ENCODE assay signal across 9 mouse cellular contexts in the genomic region with DNA sequence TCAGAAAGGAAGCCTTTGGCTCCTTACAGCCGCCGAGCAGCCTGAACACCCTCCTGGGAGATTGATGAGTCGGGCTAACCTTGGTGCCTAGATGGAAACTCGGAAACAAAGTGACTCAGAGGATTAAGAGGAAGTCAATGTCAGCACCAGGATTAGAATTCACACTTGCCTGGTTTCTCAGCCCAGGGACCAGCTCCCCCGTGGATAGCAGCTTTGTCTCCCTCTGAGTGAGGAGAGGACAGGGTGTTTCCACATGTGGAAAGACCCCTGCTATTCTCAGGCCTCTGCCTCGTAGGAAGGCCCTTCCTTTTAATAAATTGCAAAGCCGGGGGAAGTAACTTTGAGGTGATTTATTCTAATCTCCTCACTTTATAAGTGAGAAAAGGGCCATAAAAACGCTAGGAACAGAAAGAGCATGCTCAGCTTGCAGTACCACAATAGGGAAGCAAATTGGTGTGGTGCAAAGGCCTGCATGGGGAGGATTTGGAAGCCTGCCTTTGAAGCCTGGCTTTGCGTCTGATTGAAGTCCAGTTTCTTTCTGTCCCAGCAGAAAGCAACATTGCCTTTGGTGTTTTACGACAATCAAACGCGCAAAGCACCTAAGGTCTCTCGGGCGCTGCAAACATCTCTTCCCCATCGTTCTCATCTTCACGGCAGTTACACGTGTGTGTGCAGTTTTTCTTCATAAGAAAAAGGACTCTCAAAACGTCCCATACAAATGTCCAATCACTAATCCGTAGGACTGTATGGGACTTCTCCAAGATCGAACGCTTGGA.
DNase-seq lines count a peak whose midpoint lies in the region; ATAC-seq and TF ChIP-seq lines count a peak whose summit lies in the region.
"Had no signal": no experiment of that assay in that cellular context is flagged by ENCODE, and none has a peak within 500 bp of the region (broad histone marks: within the 10 kb centered on the region; RNA-seq: fewer than 3 reads in every experiment).

No protein-coding gene starts in this region.

- H3K27me3 ChIP-seq in liver, embryonic 12.5 days (replicated peaks), result peaks cover 11% of the 10 kb centered on the region
- H3K27me3 ChIP-seq in liver, postnatal 0 days (ENCODE audit: insufficient read depth, low read length), result no peaks in the 10 kb centered on the region
- peaks cover 40% of the 10 kb centered on the region for H3K27me3 ChIP-seq in embryonic facial prominence, embryonic 10.5 days (replicated peaks; ENCODE audit: low read depth, poor library complexity, severe bottlenecking)
- H3K27me3 ChIP-seq in hindbrain, embryonic 15.5 days, result no peaks in the 10 kb centered on the region; the same call in 1 of the 2 replicates
- H3K27me3 ChIP-seq in midbrain, embryonic 11.5 days (ENCODE audit: control insufficient read depth, insufficient read depth, low read length), result peaks cover 19% of the 10 kb centered on the region

- no peak for TF ChIP-seq CTCF in liver, postnatal 0 days (IDR thresholded peaks at IDR 0.05; ENCODE audit: low read depth)

- 21% methylated on average over 21 of the region's 21 CpGs for WGBS in liver, embryonic 12.5 days (ENCODE audit: insufficient replicate concordance)
- WGBS in liver, postnatal 0 days (ENCODE audit: insufficient replicate concordance), result 34% methylated on average over 21 of the region's 21 CpGs
- 5% methylated on average over 21 of the region's 21 CpGs for WGBS in embryonic facial prominence, embryonic 10.5 days
- WGBS in hindbrain, embryonic 15.5 days, result 8% methylated on average over 21 of the region's 21 CpGs
- 2% methylated on average over 21 of the region's 21 CpGs for WGBS in midbrain, embryonic 11.5 days

- no peaks in the 10 kb centered on the region for H3K36me3 ChIP-seq in liver, embryonic 12.5 days
- H3K36me3 ChIP-seq in liver, postnatal 0 days (replicated peaks; ENCODE audit: insufficient read depth, low read length), result no peaks in the 10 kb centered on the region
- no peaks in the 10 kb centered on the region for H3K36me3 ChIP-seq in embryonic facial prominence, embryonic 10.5 days (replicated peaks)
- H3K36me3 ChIP-seq in hindbrain, embryonic 15.5 days, result no peaks in the 10 kb centered on the region
- no peaks in the 10 kb centered on the region for H3K36me3 ChIP-seq in midbrain, embryonic 11.5 days (ENCODE audit: control insufficient read depth, insufficient read depth, low read length)
- H3K36me3 ChIP-seq: liver, embryonic 15.5 days had no signal

- no peak for TF ChIP-seq EP300 in liver, postnatal 0 days (IDR thresholded peaks at IDR 0.05; ENCODE audit: low read depth)

- intact Hi-C loops in left cerebral cortex, postnatal 14 days (cut with DNase I), result no loop called here

- no peak overlapping the region for H3K27ac ChIP-seq in liver, embryonic 12.5 days
- H3K27ac ChIP-seq in liver, postnatal 0 days (ENCODE audit: low read depth), result no peak overlapping the region
- H3K27ac ChIP-seq in embryonic facial prominence, embryonic 10.5 days (replicated peaks), result peak overlapping the region; percentile 66
- H3K27ac ChIP-seq in hindbrain, embryonic 15.5 days (replicated peaks), result peak overlapping the region; percentile 49
- peak overlapping the region; percentile 17 for H3K27ac ChIP-seq in midbrain, embryonic 11.5 days (ENCODE audit: low read depth, low read length)
- H3K27ac ChIP-seq: liver, embryonic 15.5 days had no signal

- peaks cover 5% of the 10 kb centered on the region; the same call in 1 of the 2 replicates for H3K4me1 ChIP-seq in liver, embryonic 12.5 days
- H3K4me1 ChIP-seq in liver, postnatal 0 days (ENCODE audit: insufficient read depth), result peaks cover 6% of the 10 kb centered on the region
- H3K4me1 ChIP-seq in embryonic facial prominence, embryonic 10.5 days, result peaks cover 64% of the 10 kb centered on the region
- peaks cover 40% of the 10 kb centered on the region for H3K4me1 ChIP-seq in hindbrain, embryonic 15.5 days (replicated peaks)
- peaks cover 30% of the 10 kb centered on the region for H3K4me1 ChIP-seq in midbrain, embryonic 11.5 days (ENCODE audit: control insufficient read depth, insufficient read depth, low read length)
- H3K4me1 ChIP-seq: liver, embryonic 15.5 days had no signal

- H3K9ac ChIP-seq in liver, embryonic 12.5 days, result no peak overlapping the region
- H3K9ac ChIP-seq in liver, postnatal 0 days (replicated peaks), result no peak overlapping the region
- 0 out of 2 replicates have a peak overlapping the region, but pooled peaks have one; percentile 10 for H3K9ac ChIP-seq in hindbrain, embryonic 15.5 days
- H3K9ac ChIP-seq in midbrain, embryonic 11.5 days (ENCODE audit: low read length), result no peak overlapping the region
- H3K9ac ChIP-seq: liver, embryonic 15.5 days had no signal

- H3K9me3 ChIP-seq in liver, embryonic 12.5 days (replicated peaks), result no peaks in the 10 kb centered on the region
- H3K9me3 ChIP-seq in liver, postnatal 0 days (ENCODE audit: low read length), result no peaks in the 10 kb centered on the region
- no peaks in the 10 kb centered on the region for H3K9me3 ChIP-seq in embryonic facial prominence, embryonic 10.5 days
- no peaks in the 10 kb centered on the region for H3K9me3 ChIP-seq in hindbrain, embryonic 15.5 days
- no peaks in the 10 kb centered on the region for H3K9me3 ChIP-seq in midbrain, embryonic 11.5 days (ENCODE audit: control insufficient read depth, low read length)
- H3K9me3 ChIP-seq: liver, embryonic 15.5 days had no signal

- peak overlapping the region; percentile 16; the same call in 1 of the 2 replicates for H3K4me2 ChIP-seq in liver, embryonic 12.5 days
- H3K4me2 ChIP-seq in liver, postnatal 0 days (ENCODE audit: low read depth, low read length), result no peak overlapping the region
- H3K4me2 ChIP-seq in hindbrain, embryonic 15.5 days, result peak overlapping the region; percentile 48
- H3K4me2 ChIP-seq in midbrain, embryonic 11.5 days, result peak overlapping the region; percentile 42; the same call in 1 of the 2 replicates
- H3K4me2 ChIP-seq: liver, embryonic 15.5 days had no signal

- no peak overlapping the region for H3K4me3 ChIP-seq in liver, embryonic 12.5 days
- no peak overlapping the region for H3K4me3 ChIP-seq in liver, postnatal 0 days (ENCODE audit: low read depth, low read length)
- H3K4me3 ChIP-seq in embryonic facial prominence, embryonic 10.5 days, result peak overlapping the region; percentile 37
- H3K4me3 ChIP-seq in hindbrain, embryonic 15.5 days, result 0 out of 2 replicates have a peak overlapping the region, but pooled peaks have one; percentile 11
- no peak overlapping the region for H3K4me3 ChIP-seq in midbrain, embryonic 11.5 days (ENCODE audit: low read depth, low read length)
- H3K4me3 ChIP-seq: liver, embryonic 15.5 days had no signal

- ATAC-seq in liver, embryonic 12.5 days, result no peak
- no peak for ATAC-seq in liver, postnatal 0 days
- ATAC-seq in hindbrain, embryonic 15.5 days (ENCODE audit: low FRiP score, low read depth), result peak; percentile 2; the same call in 1 of the 2 replicates
- ATAC-seq in midbrain, embryonic 11.5 days (ENCODE audit: low FRiP score), result peak; percentile 62

- no peak for DNase-seq in liver, postnatal 0 days
- peak; percentile 39 for DNase-seq in embryonic facial prominence, embryonic 10.5 days (ENCODE audit: low spot score)
- peak; percentile 95 for DNase-seq in midbrain, embryonic 11.5 days (ENCODE audit: low spot score, missing footprints)
- no peak for DNase-seq in left cerebral cortex, postnatal 14 days (ENCODE audit: low spot score in 2 of 2)
- DNase-seq in layer of hippocampus, adult 9-11 months, result no peak
- no peak for DNase-seq in cerebellum, adult 18-20 months

Comparison
In these comparisons a context has a peak if more than half of its experiments do, and no peak if none do; other contexts are left out.
1. ATAC-seq: peak in hindbrain, embryonic 15.5 days (single experiment) and midbrain, embryonic 11.5 days (single experiment); none in liver, embryonic 12.5 days (single experiment) and liver, postnatal 0 days (single experiment).
2. H3K27ac ChIP-seq: peak in embryonic facial prominence, embryonic 10.5 days (single experiment), hindbrain, embryonic 15.5 days (single experiment) and midbrain, embryonic 11.5 days (single experiment); none in liver, embryonic 12.5 days (single experiment) and liver, postnatal 0 days (single experiment).
3. H3K4me3 ChIP-seq: peak in embryonic facial prominence, embryonic 10.5 days (single experiment) and hindbrain, embryonic 15.5 days (single experiment); none in liver, embryonic 12.5 days (single experiment), liver, postnatal 0 days (single experiment) and midbrain, embryonic 11.5 days (single experiment).
4. DNase-seq: peak in embryonic facial prominence, embryonic 10.5 days (single experiment) and midbrain, embryonic 11.5 days (single experiment); none in liver, postnatal 0 days (single experiment), left cerebral cortex, postnatal 14 days (0 of 2), layer of hippocampus, adult 9-11 months (single experiment) and cerebellum, adult 18-20 months (0 of 2).